Mouse (Mus musculus): ENCODE results near the gene Ssr2.
A peak's percentile ranks its signal among the peaks of the same experiment; 100 is the strongest.

- TF ChIP-seq ZNF384 (IDR thresholded peaks at IDR 0.05; ENCODE audit: low read depth, low read length): no peak
- TF ChIP-seq ZC3H11A (IDR thresholded peaks at IDR 0.05; ENCODE audit: borderline replicate concordance, low read depth, low read length): 0 out of 2 replicates have a peak, but pooled peaks have one; percentile 32
- TF ChIP-seq HCFC1 (IDR thresholded peaks at IDR 0.05; ENCODE audit: borderline replicate concordance, insufficient read depth, low read length): no peak
- TF ChIP-seq MAFK (IDR thresholded peaks at IDR 0.05; ENCODE audit: insufficient read depth, low read depth, low read length): no peak
- no peak for TF ChIP-seq CHD2 (IDR thresholded peaks at IDR 0.05; ENCODE audit: low read depth, low read length)
Measured at GRCm38 (mm10) chr3:88591950-88592731, 16.5 kb downstream of the Ssr2 start.

All from ES-E14 (cell line).